Mouse (Mus musculus) MEL (cell line): ENCODE data around the gene Anp32e.

Source experiments
- CHD1 ChIP-seq: IDR thresholded peaks from 2 replicates; pipeline ENCODE4 v1.6.1; 2012; ENCODE audit warnings: low read depth, mild to moderate bottlenecking, inconsistent platforms, low read length, improper control_type of control experiment
- CTCF ChIP-seq, 3 experiments: IDR thresholded peaks in 2 of 3; conservative IDR thresholded peaks in 1 of 3; 2 replicates each; pipeline ENCODE4 v1.5.1; 2011 to 2012; ENCODE audit warnings: low read length in 3 of 3, low read depth in 2 of 3, mild to moderate bottlenecking in 2 of 3, improper control_type of control experiment in 1 of 3, inconsistent platforms in 1 of 3, mixed read lengths in 1 of 3, moderate library complexity in 1 of 3; ENCODE audit not compliant: control insufficient read depth in 1 of 3, insufficient read depth in 1 of 3, poor library complexity in 1 of 3, severe bottlenecking in 1 of 3
- GABPA ChIP-seq: IDR thresholded peaks from 2 replicates; pipeline ENCODE4 v1.6.1; 2012; ENCODE audit warnings: low read depth, mild to moderate bottlenecking, inconsistent platforms, low read length, improper control_type of control experiment, moderate library complexity
- GATA1 ChIP-seq: IDR thresholded peaks from 2 replicates; pipeline ENCODE4 v1.6.1; 2011; ENCODE audit warnings: low read depth, low read length, improper control_type of control experiment
- KAT2A ChIP-seq: conservative IDR thresholded peaks from 2 replicates; pipeline ENCODE4 v1.6.1; 2012; ENCODE audit warnings: low read depth, low read length, improper control_type of control experiment, inconsistent platforms
- POLR2AphosphoS2 ChIP-seq: IDR thresholded peaks from 2 replicates; pipeline ENCODE4 v1.6.1; 2011; ENCODE audit warnings: low read length, improper control_type of control experiment
- USF1 ChIP-seq: IDR thresholded peaks from 2 replicates; pipeline ENCODE4 v1.6.1; 2014; ENCODE audit warnings: low read depth, mild to moderate bottlenecking, inconsistent platforms, low read length, improper control_type of control experiment, moderate library complexity
- ZMIZ1 ChIP-seq: IDR thresholded peaks from 2 replicates; pipeline ENCODE4 v1.6.1; 2012; ENCODE audit warnings: low read depth, mild to moderate bottlenecking, inconsistent platforms, low read length, improper control_type of control experiment, moderate library complexity
- ZNF384 ChIP-seq: IDR thresholded peaks from 2 replicates; pipeline ENCODE4 v1.6.1; 2012; ENCODE audit warnings: low read depth, mild to moderate bottlenecking, inconsistent platforms, low read length, improper control_type of control experiment

- no peak for TF ChIP-seq CTCF (IDR thresholded peaks at IDR 0.05 in 2 of 3, conservative IDR thresholded peaks at IDR 0.05 in 1 of 3; ENCODE audit: control insufficient read depth in 1 of 3, insufficient read depth in 1 of 3, low read depth in 2 of 3, low read length in 3 of 3, poor library complexity in 1 of 3, severe bottlenecking in 1 of 3)
- no peak for TF ChIP-seq GATA1
- TF ChIP-seq USF1 = no peak
- no peak for TF ChIP-seq GABPA
- no peak for TF ChIP-seq ZMIZ1
- TF ChIP-seq CHD1 = no peak
- TF ChIP-seq KAT2A = no peak
- TF ChIP-seq POLR2AphosphoS2 = no peak
- no peak for TF ChIP-seq ZNF384
Observed at GRCm38 (mm10) chr3:95963230-95963629, 34.2 kb downstream of the Anp32e start.
